Mouse (Mus musculus): ENCODE measurements around the gene Prelp. TPM values are rescaled to one million over a fixed set of nuclear protein-coding genes. Genes with fewer than 3 reads are reported as not detected.

Gene Prelp
- total and polyA plus RNA-seq, 3 experiments: not detected

- H3K79me2 ChIP-seq (ENCODE audit: control insufficient read depth, insufficient read depth, low read length, poor library complexity): no peaks in the 10 kb centered on the region
- TF ChIP-seq RAD21 (IDR thresholded peaks at IDR 0.05; ENCODE audit: low read depth, low read length) (no peak), MAZ (IDR thresholded peaks at IDR 0.05; ENCODE audit: low read depth, low read length) (no peak), ETS1 (IDR thresholded peaks at IDR 0.05; ENCODE audit: low read depth, low read length) (no peak), ELF1 (IDR thresholded peaks at IDR 0.05; ENCODE audit: low read depth, low read length) (no peak), RCOR1 (IDR thresholded peaks at IDR 0.05; ENCODE audit: low read depth, low read length) (no peak), MYB (IDR thresholded peaks at IDR 0.05; ENCODE audit: low read depth, low read length) (no peak), UBTF (IDR thresholded peaks at IDR 0.05; ENCODE audit: borderline replicate concordance, insufficient read depth, low read depth, low read length) (no peak), ZMIZ1 (IDR thresholded peaks at IDR 0.05; ENCODE audit: low read depth, low read length) (no peak), MYC (IDR thresholded peaks at IDR 0.05; ENCODE audit: low read depth, low read length) (no peak)
- no peak overlapping the region for H3K4me3 ChIP-seq (ENCODE audit: control insufficient read depth in 1 of 2, insufficient read depth in 1 of 2, low read depth in 2 of 2, low read length in 2 of 2)
- H3K4me1 ChIP-seq (ENCODE audit: control insufficient read depth in 1 of 2, insufficient read depth in 2 of 2, low read length in 2 of 2): no peaks in the 10 kb centered on the region
- H3K27me3 ChIP-seq (ENCODE audit: control insufficient read depth in 1 of 2, insufficient read depth in 2 of 2, low read length in 2 of 2): peaks cover 10 to 12% of the 10 kb centered on the region in 2 experiments
- H3K9me3 ChIP-seq (replicated peaks; ENCODE audit: insufficient read depth, low read length): no peaks in the 10 kb centered on the region
- H3K9ac ChIP-seq (ENCODE audit: control insufficient read depth, low read depth, low read length, poor library complexity, severe bottlenecking): no peak overlapping the region
- H3K27ac ChIP-seq (ENCODE audit: control insufficient read depth, low read depth, low read length): no peak overlapping the region
- H3K36me3 ChIP-seq (ENCODE audit: control insufficient read depth in 1 of 2, insufficient read depth in 2 of 2, low read length in 2 of 2): no peaks in the 10 kb centered on the region
- no peak for DNase-seq (ENCODE audit: low read depth, low spot score)
These were observed 8.8 kb upstream of the Prelp start for GRCm38 (mm10) chr1:133929980-133930379.

- no peak for TF ChIP-seq BHLHE40 (IDR thresholded peaks at IDR 0.05; ENCODE audit: borderline replicate concordance, low read depth, low read length)
- TF ChIP-seq POLR2AphosphoS5 (IDR thresholded peaks at IDR 0.05; ENCODE audit: borderline replicate concordance, low read depth, low read length): no peak
- no peak for TF ChIP-seq ETS1 (IDR thresholded peaks at IDR 0.05; ENCODE audit: low read depth, low read length)
- TF ChIP-seq EP300 (IDR thresholded peaks at IDR 0.05; ENCODE audit: low read depth in 1 of 2, low read length in 2 of 2): no peak
- TF ChIP-seq JUND (IDR thresholded peaks at IDR 0.05; ENCODE audit: low read depth, low read length): no peak
- no peak for TF ChIP-seq MAX (IDR thresholded peaks at IDR 0.05; ENCODE audit: low read length)
- TF ChIP-seq TBP (IDR thresholded peaks at IDR 0.05; ENCODE audit: low read depth, low read length): no peak
- TF ChIP-seq UBTF (IDR thresholded peaks at IDR 0.05; ENCODE audit: borderline replicate concordance, insufficient read depth, low read depth, low read length): no peak
- TF ChIP-seq USF2 (IDR thresholded peaks at IDR 0.05; ENCODE audit: borderline replicate concordance in 1 of 2, insufficient read depth in 1 of 2, low read depth in 1 of 2, low read length in 2 of 2): no peak
- no peak for TF ChIP-seq USF1 (IDR thresholded peaks at IDR 0.05; ENCODE audit: low read depth, low read length)
- TF ChIP-seq MEF2A (IDR thresholded peaks at IDR 0.05; ENCODE audit: extremely low read depth, insufficient replicate concordance, low read depth, low read length, poor library complexity, severe bottlenecking): no peak
- TF ChIP-seq GABPA (IDR thresholded peaks at IDR 0.05; ENCODE audit: low read depth, low read length): no peak
- no peak for TF ChIP-seq KAT2A (conservative IDR thresholded peaks at IDR 0.05; ENCODE audit: low read depth, low read length)
- no peak for TF ChIP-seq MXI1 (IDR thresholded peaks at IDR 0.05; ENCODE audit: low read depth, low read length)
- no peak for TF ChIP-seq ZNF384 (IDR thresholded peaks at IDR 0.05; ENCODE audit: low read depth, low read length)
- no peak for TF ChIP-seq HCFC1 (IDR thresholded peaks at IDR 0.05; ENCODE audit: low read depth, low read length)
- TF ChIP-seq RAD21 (IDR thresholded peaks at IDR 0.05; ENCODE audit: low read depth, low read length): no peak
- no peak for TF ChIP-seq ZC3H11A (IDR thresholded peaks at IDR 0.05; ENCODE audit: low read depth, low read length)
- TF ChIP-seq MYB (IDR thresholded peaks at IDR 0.05; ENCODE audit: low read depth, low read length): no peak
- no peaks in the 10 kb centered on the region for H3K9me3 ChIP-seq (replicated peaks; ENCODE audit: insufficient read depth, low read length)
- H3K36me3 ChIP-seq (ENCODE audit: control insufficient read depth in 1 of 2, insufficient read depth in 2 of 2, low read length in 2 of 2): no peaks in the 10 kb centered on the region
- H3K9ac ChIP-seq (ENCODE audit: control insufficient read depth, low read depth, low read length, poor library complexity, severe bottlenecking): no peak overlapping the region
- H3K27me3 ChIP-seq (ENCODE audit: control insufficient read depth in 1 of 2, insufficient read depth in 2 of 2, low read length in 2 of 2): peaks cover 9 to 10% of the 10 kb centered on the region in 2 experiments
- H3K79me2 ChIP-seq (ENCODE audit: control insufficient read depth, insufficient read depth, low read length, poor library complexity): no peaks in the 10 kb centered on the region
- no peaks in the 10 kb centered on the region for H3K4me1 ChIP-seq (ENCODE audit: control insufficient read depth in 1 of 2, insufficient read depth in 2 of 2, low read length in 2 of 2)
- DNase-seq (ENCODE audit: low read depth, low spot score): no peak
- no peak overlapping the region for H3K4me3 ChIP-seq (ENCODE audit: control insufficient read depth in 1 of 2, insufficient read depth in 1 of 2, low read depth in 2 of 2, low read length in 2 of 2)
- no peak overlapping the region for H3K27ac ChIP-seq (ENCODE audit: control insufficient read depth, low read depth, low read length)
These were observed 4.0 kb upstream of the Prelp start for GRCm38 (mm10) chr1:133925223-133925622.

All from MEL (cell line).